Mouse (Mus musculus) left cerebral cortex, postnatal 36 days (tissue): ENCODE measurements around the gene Slc25a17. TPM values are rescaled to one million over a fixed set of nuclear protein-coding genes. Genes with fewer than 3 reads are reported as not detected.

ENCODE experiments used
- total RNA-seq, 2 experiments: library from RNA; stranded (reverse); gene quantifications; 2 replicates each; pipeline ENCODE4 v1.2.3; 2021

Slc25a17 gene
- total RNA-seq, 2 experiments from 2014 or later: 39.3 to 41.7 TPM

Other genes with a start within 250 kb of the Slc25a17 start
- gene Mrtfa, start 170.1 kb downstream of the Slc25a17 start, total RNA-seq: 10 to 100 TPM; 56.9 to 79.7 TPM
- gene Mchr1, start 125.3 kb downstream of the Slc25a17 start, total RNA-seq: 10 to 100 TPM; 21.6 to 23.8 TPM
- 100 to 1,000 TPM; 159 to 162 TPM for gene St13, start 39.3 kb upstream of the Slc25a17 start, total RNA-seq
- gene Xpnpep3, start 39.3 kb upstream of the Slc25a17 start, total RNA-seq: 10 to 100 TPM; 14.2 to 14.4 TPM
- gene Dnajb7, start 47.5 kb upstream of the Slc25a17 start, total RNA-seq: not detected
- 100 to 1,000 TPM; 134 to 137 TPM for gene Rbx1, start 105.5 kb upstream of the Slc25a17 start, total RNA-seq
- gene Ep300, start 224.5 kb upstream of the Slc25a17 start, total RNA-seq: 10 to 100 TPM; 68.3 to 82.0 TPM